Mouse (Mus musculus): ENCODE results near the gene Fam222a. TPM values are rescaled to one million over a fixed set of nuclear protein-coding genes. Genes with fewer than 3 reads are reported as not detected.

The Fam222a gene
- polyA plus RNA-seq, 1 experiment: 5.3 TPM

- H3K27ac ChIP-seq (ENCODE audit: insufficient read depth, low read depth, low read length): no peak overlapping the region
- H3K4me3 ChIP-seq (ENCODE audit: low read depth, low read length): no peak overlapping the region
- 82% methylated on average over 6 of the region's 6 CpGs for WGBS
- H3K36me3 ChIP-seq (ENCODE audit: control insufficient read depth, insufficient read depth, low read length): no peaks in the 10 kb centered on the region
- H3K27me3 ChIP-seq (ENCODE audit: control insufficient read depth, insufficient read depth, low read length): no peaks in the 10 kb centered on the region
- H3K4me1 ChIP-seq (ENCODE audit: control insufficient read depth, insufficient read depth, insufficient read length, low read length): peaks cover 2% of the 10 kb centered on the region; the same call in 1 of the 2 replicates
- TF ChIP-seq CTCF (IDR thresholded peaks at IDR 0.05; ENCODE audit: extremely low read depth, insufficient read length, insufficient replicate concordance, low read depth, low read length) (no peak), POLR2A (IDR thresholded peaks at IDR 0.05; ENCODE audit: low read depth, low read length) (no peak)
These were observed 38.2 kb downstream of the Fam222a start for GRCm38 (mm10) chr5:114605981-114606380.

GRCm38 (mm10) chr5:114607651-114608050 is 39.8 kb downstream of the Fam222a start:
- Histone ChIP-seq H3K27me3 (ENCODE audit: control insufficient read depth, insufficient read depth, low read length) (no peaks in the 10 kb centered on the region), H3K4me3 (ENCODE audit: low read depth, low read length) (no peak overlapping the region), H3K27ac (ENCODE audit: insufficient read depth, low read depth, low read length) (no peak overlapping the region), H3K4me1 (ENCODE audit: control insufficient read depth, insufficient read depth, insufficient read length, low read length) (peaks cover 2% of the 10 kb centered on the region; the same call in 1 of the 2 replicates), H3K36me3 (ENCODE audit: control insufficient read depth, insufficient read depth, low read length) (no peaks in the 10 kb centered on the region)
- TF ChIP-seq CTCF (IDR thresholded peaks at IDR 0.05; ENCODE audit: extremely low read depth, insufficient read length, insufficient replicate concordance, low read depth, low read length) (no peak), POLR2A (IDR thresholded peaks at IDR 0.05; ENCODE audit: low read depth, low read length) (no peak)
- WGBS: 43% methylated on average over 8 of the region's 8 CpGs

DNA sequence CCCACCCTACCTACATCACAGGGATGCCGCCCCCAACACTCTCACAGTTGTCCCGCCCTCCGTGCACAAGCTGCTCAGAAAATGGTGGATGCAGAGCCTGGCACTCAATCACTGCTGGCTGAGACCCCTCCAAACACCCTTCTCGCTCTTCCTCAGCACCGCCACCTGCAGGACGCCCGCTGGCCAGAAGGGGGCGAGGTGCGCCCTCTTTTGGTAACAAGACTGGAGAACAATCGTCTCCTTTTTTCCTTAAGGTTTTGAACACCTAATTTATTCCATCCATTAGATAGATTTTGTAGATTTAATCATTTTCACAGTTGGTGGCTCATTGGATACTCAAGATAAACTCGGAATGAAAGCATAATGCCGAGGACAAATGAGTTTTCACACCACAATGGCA is 40.7 kb downstream of the Fam222a start:
- WGBS: 20% methylated on average over 12 of the region's 12 CpGs

GRCm38 (mm10) chr5:114611256-114611655 is 43.4 kb downstream of the Fam222a start:
- 85% methylated on average over 10 of the region's 10 CpGs for WGBS
- H3K4me1 ChIP-seq (ENCODE audit: control insufficient read depth, insufficient read depth, insufficient read length, low read length): peaks cover 2% of the 10 kb centered on the region; the same call in 1 of the 2 replicates
- H3K27me3 ChIP-seq (ENCODE audit: control insufficient read depth, insufficient read depth, low read length): no peaks in the 10 kb centered on the region
- no peaks in the 10 kb centered on the region for H3K36me3 ChIP-seq (ENCODE audit: control insufficient read depth, insufficient read depth, low read length)
- TF ChIP-seq CTCF (IDR thresholded peaks at IDR 0.05; ENCODE audit: extremely low read depth, insufficient read length, insufficient replicate concordance, low read depth, low read length): no peak
- no peak for TF ChIP-seq POLR2A (IDR thresholded peaks at IDR 0.05; ENCODE audit: low read depth, low read length)
- H3K27ac ChIP-seq (ENCODE audit: insufficient read depth, low read depth, low read length): no peak overlapping the region
- H3K4me3 ChIP-seq (ENCODE audit: low read depth, low read length): no peak overlapping the region

More for the DNA sequence above, 40.7 kb downstream of the Fam222a start:
- Histone ChIP-seq H3K4me1 (ENCODE audit: control insufficient read depth, insufficient read depth, insufficient read length, low read length) (peaks cover 2% of the 10 kb centered on the region; the same call in 1 of the 2 replicates), H3K4me3 (ENCODE audit: low read depth, low read length) (no peak overlapping the region), H3K36me3 (ENCODE audit: control insufficient read depth, insufficient read depth, low read length) (no peaks in the 10 kb centered on the region), H3K27me3 (ENCODE audit: control insufficient read depth, insufficient read depth, low read length) (no peaks in the 10 kb centered on the region), H3K27ac (ENCODE audit: insufficient read depth, low read depth, low read length) (no peak overlapping the region)
- TF ChIP-seq POLR2A (IDR thresholded peaks at IDR 0.05; ENCODE audit: low read depth, low read length) (no peak), CTCF (IDR thresholded peaks at IDR 0.05; ENCODE audit: extremely low read depth, insufficient read length, insufficient replicate concordance, low read depth, low read length) (peak; percentile 80)

DNA sequence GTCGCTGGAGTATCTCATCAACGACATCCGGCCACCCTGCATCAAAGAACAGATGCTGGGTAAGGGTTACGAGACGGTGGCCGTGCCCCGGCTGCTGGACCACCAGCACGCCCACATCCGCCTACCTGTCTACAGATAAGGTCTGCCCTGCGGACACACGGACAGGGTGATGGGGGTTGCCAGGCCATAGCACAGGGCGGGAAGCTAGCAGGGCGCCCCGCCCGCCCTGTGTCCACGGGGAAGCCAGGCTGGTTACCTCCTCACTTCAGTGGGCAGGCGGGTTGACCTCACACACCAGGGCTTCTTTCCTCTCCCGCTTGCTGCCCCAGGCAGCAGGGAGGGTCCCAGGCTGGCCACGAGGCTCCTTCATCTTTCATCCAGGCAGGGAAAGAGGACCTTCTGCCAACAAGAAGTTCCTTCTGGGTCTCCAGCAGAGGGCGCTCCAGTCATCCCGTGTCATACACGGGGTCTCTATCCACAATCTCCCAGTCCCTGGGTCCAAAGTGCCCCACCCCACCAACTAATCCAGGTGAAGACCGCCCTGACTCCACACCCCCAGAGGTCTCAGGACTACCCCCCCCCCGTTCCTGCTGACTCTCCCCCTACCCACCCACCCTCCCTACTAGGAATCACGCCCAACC is 44.3 kb downstream of the Fam222a start:
- H3K4me1 ChIP-seq (ENCODE audit: control insufficient read depth, insufficient read depth, insufficient read length, low read length): peaks cover 3% of the 10 kb centered on the region; the same call in 1 of the 2 replicates
- no peak overlapping the region for H3K4me3 ChIP-seq (ENCODE audit: low read depth, low read length)
- H3K27me3 ChIP-seq (ENCODE audit: control insufficient read depth, insufficient read depth, low read length): no peaks in the 10 kb centered on the region
- TF ChIP-seq POLR2A (IDR thresholded peaks at IDR 0.05; ENCODE audit: low read depth, low read length): no peak
- TF ChIP-seq CTCF (IDR thresholded peaks at IDR 0.05; ENCODE audit: extremely low read depth, insufficient read length, insufficient replicate concordance, low read depth, low read length): peak; percentile 59; the same call in 1 of the 2 replicates
- no peak overlapping the region for H3K27ac ChIP-seq (ENCODE audit: insufficient read depth, low read depth, low read length)
- no peaks in the 10 kb centered on the region for H3K36me3 ChIP-seq (ENCODE audit: control insufficient read depth, insufficient read depth, low read length)
- WGBS: 76% methylated on average over 25 of the region's 25 CpGs

DNA sequence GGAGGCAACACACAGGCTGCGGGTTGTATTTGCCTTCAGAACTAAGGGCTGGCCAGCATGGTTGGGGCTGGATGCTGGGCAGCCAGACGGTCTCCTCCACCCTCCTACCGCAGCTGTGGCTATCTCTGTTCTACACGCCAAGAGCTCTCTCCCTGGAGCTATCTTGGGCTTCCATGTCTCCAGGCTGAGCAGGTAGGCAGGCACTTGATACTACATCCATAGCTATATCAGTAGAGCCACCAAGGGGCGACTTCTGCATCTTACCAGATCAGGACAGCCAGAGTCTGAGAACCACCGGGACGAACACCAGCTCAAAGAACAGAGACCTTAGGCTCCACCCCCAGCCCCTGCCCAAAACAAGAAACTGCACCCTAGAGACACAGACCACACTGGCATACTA is 47.0 kb downstream of the Fam222a start:
- Histone ChIP-seq H3K4me3 (ENCODE audit: low read depth, low read length) (no peak overlapping the region), H3K27me3 (ENCODE audit: control insufficient read depth, insufficient read depth, low read length) (no peaks in the 10 kb centered on the region), H3K27ac (ENCODE audit: insufficient read depth, low read depth, low read length) (no peak overlapping the region), H3K36me3 (ENCODE audit: control insufficient read depth, insufficient read depth, low read length) (no peaks in the 10 kb centered on the region), H3K4me1 (ENCODE audit: control insufficient read depth, insufficient read depth, insufficient read length, low read length) (peaks cover 1% of the 10 kb centered on the region; the same call in 1 of the 2 replicates)
- TF ChIP-seq POLR2A (IDR thresholded peaks at IDR 0.05; ENCODE audit: low read depth, low read length) (no peak), CTCF (IDR thresholded peaks at IDR 0.05; ENCODE audit: extremely low read depth, insufficient read length, insufficient replicate concordance, low read depth, low read length) (no peak)
- 40% methylated on average over 7 of the region's 7 CpGs for WGBS

DNA sequence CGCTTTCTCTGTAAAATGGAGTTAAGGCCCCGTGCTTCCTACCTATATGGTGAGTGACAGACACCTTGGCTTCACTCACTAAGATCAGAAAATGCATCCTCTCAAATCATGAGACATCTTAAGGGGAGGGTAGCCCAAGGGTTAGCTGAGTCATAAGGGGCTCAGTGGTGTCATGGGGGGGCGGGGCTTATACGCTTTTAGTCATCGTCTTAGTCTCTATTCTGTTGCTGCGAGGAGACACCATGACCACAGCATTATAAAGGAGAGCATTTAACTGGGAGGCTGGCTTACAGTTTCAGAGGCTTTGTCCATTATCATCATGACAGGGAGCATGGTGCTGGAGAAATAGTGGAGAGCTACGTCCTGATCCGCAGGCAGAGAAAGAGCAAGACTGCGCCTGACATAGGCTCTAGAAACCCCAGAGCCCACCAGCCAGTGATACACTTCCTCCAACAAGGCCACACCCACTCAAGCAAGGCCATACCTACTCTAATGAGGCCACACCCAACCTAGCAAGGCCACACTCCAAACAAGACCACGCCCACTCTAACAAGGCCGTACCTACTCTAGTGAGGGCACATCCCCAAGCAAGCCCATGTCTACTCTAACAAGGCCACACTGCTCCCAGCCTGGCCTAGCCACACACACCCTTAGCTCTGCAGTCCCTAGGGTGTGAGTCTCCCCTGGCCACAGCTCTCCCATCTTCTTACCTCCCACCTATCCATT is 48.7 kb downstream of the Fam222a start:
- Histone ChIP-seq H3K27ac (ENCODE audit: insufficient read depth, low read depth, low read length) (no peak overlapping the region), H3K4me3 (ENCODE audit: low read depth, low read length) (no peak overlapping the region), H3K4me1 (ENCODE audit: control insufficient read depth, insufficient read depth, insufficient read length, low read length) (peaks cover 1% of the 10 kb centered on the region; the same call in 1 of the 2 replicates), H3K27me3 (ENCODE audit: control insufficient read depth, insufficient read depth, low read length) (no peaks in the 10 kb centered on the region), H3K36me3 (ENCODE audit: control insufficient read depth, insufficient read depth, low read length) (no peaks in the 10 kb centered on the region)
- TF ChIP-seq POLR2A (IDR thresholded peaks at IDR 0.05; ENCODE audit: low read depth, low read length) (no peak), CTCF (IDR thresholded peaks at IDR 0.05; ENCODE audit: extremely low read depth, insufficient read length, insufficient replicate concordance, low read depth, low read length) (no peak)
- WGBS: 63% methylated on average over 11 of the region's 11 CpGs

Data from small intestine, adult 2 months (tissue).